Mouse (Mus musculus): Measurements from ENCODE around the gene Slc25a21.

Gene Slc25a21

DNA sequence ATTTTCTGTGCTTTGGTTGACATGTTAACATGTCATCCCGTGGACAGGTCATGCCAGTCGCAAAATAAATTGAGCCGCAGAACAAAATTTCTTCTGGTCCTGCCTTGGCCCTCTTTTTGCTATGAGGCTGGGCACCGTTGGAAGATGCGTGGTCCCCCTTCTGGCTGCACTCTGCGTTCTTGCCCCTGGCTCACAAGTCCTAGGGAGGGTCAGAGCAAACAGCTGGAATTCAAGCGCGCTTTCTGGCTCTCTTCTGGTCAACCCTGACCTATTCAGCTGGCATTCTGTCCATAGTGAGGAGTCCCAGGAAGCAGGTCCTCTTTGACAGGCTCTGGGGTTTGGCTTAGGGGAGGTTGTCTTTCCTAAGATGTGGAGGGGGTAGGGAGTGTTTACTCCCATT lies 508.4 kb downstream of the Slc25a21 start:
- no peak for DNase-seq

- DNase-seq = no peak
These were observed 508.8 kb downstream of the Slc25a21 start for GRCm38 (mm10) chr12:56688482-56688840.

DNA sequence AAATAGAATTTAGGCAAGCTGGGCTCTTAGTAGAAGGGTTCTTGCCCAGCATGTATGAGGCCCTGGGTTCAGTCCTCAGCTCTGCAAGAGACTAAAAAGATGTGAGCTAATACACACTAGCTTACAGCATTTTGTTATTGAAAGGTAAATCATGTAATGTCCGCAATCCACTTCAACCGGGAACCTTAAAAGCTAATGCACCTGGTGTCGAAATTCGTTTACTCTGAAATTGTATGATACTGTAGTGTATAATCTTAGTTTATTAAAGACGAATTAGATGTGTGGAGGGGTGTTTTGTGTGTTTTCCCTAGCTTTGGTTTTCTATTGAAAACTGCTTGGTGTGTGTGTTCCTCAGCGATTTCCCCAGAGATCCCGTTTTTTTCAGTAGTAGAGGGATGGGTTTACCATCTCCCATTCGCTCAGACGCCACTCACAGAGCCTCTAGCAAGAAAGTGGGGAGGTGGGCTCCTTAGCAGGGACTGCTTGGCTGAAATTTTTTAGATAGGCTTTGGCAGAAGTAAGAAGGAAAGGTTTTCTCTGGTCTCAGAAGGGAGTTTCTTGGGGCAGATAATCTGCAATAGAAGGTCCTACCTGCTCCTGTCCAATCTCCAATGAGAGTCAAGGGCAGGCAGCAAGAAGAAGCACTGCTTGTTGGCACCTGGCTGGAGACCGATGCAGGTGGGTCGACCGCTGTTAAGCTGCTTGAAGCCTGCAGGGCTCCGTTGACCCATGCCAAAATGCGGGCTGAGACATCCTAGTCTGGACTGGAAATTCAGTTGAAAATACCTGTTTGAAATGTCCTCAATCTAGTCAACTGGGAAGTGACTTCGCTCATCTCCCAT lies 509.4 kb downstream of the Slc25a21 start:
- no peak for DNase-seq

DNA sequence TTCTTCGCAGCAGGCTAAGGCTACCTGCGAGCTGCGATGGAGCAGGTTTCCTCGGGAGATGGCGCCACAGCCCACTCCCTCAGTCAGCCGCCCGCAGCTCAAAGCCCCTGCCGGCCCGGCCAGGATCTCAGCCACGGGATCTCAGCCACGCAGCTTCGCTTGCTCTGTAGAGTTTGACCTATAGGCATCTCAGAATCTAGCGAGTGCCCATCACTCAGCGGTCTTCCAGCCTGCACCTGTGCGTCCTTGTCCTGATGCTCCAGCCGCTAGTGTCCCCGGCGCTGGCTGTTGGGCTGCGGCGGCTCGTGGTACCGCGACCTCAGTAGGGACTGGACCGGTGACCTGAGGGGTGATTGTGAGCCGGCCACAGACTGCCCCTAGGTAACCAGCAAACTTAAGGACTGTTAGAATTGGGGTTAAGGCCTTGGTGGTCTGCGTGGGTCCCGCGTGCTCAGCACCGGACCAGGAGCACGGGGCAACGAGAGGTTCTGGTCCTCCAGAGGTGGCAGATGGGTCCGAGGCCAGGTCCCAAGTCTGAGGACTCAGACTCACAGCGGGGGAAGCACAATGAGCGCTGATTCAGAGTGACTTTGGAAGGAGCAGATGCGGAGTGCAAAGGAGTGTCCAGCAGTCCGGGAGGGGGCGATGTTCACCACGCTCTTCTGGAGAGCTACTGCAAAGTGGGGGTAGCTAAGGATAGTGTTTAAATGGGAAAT lies 516.0 kb downstream of the Slc25a21 start:
- DNase-seq = peak; percentile 55

GRCm38 (mm10) chr12:56677620-56678019 lies 519.7 kb downstream of the Slc25a21 start:
- DNase-seq = no peak

GRCm38 (mm10) chr12:56674726-56675125 lies 522.5 kb downstream of the Slc25a21 start:
- DNase-seq = peak; percentile 42

DNA sequence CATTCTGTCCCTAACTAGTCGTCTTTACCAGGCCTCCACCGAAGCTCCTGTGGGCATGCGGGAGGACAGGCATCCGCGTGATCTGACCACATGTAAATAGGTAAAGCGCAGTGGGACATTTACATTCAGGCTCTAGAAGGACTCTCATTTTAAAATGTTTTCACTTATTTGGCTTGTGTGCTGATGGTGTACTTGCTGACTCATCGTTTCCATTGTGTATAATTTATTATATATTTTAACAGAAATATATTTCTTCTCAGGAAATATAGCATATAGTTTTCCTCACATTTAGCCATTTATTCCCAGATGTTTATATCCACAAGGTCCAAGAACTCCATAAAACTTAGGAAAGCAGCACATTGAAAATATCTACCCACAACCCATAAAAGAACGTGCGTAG lies 526.5 kb downstream of the Slc25a21 start:
- DNase-seq = no peak

- DNase-seq = no peak
These were observed 527.7 kb downstream of the Slc25a21 start for GRCm38 (mm10) chr12:56669451-56670122.
